Mouse (Mus musculus): ENCODE measurements at regions not wholly inside any gene's neighbourhood (a gene's known extent, or its start where the extent isn't known, plus 50 kb on each side); places are given as distances from the start of the nearest gene placed in this dataset.

GRCm38 (mm10) chr17:77200256-77200655 is 999.8 kb upstream of the Crim1 start:
- TF ChIP-seq CTCF (IDR thresholded peaks at IDR 0.05 in 2 of 3, conservative IDR thresholded peaks at IDR 0.05 in 1 of 3; ENCODE audit: control insufficient read depth in 1 of 3, insufficient read depth in 1 of 3, low read depth in 2 of 3, low read length in 3 of 3, poor library complexity in 1 of 3, severe bottlenecking in 1 of 3) = no peak
- no peak for TF ChIP-seq RCOR1 (IDR thresholded peaks at IDR 0.05; ENCODE audit: low read depth, low read length)

All from MEL (cell line).